ENCODE assay signal across 13 mouse cellular contexts in the genomic region with DNA sequence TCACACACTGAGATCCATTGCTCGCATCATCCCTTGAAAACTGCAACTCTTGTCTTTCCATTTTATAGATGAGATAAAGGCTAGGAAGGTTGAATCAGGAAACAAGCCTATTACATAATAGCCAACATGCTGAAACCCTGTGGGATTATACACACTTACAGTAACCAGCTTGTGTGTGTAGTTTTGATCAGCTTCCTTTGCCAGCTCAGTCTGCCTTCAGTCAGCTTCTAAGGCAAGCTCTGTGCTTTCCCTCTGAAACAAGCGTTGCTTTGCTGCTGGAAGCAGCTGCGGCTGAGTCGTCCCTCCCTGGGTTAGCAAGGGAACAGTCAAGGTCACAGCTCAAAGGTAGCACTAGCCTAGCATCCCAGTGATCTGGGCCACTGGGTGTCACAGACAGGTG. TPM values are rescaled to one million over a fixed set of nuclear protein-coding genes. Genes with fewer than 3 reads are reported as not detected.
"Had no signal": no experiment of that assay in that cellular context is flagged by ENCODE, and none has a peak within 500 bp of the region (broad histone marks: within the 10 kb centered on the region; RNA-seq: fewer than 3 reads in every experiment).

No protein-coding gene starts in this region.

- ATAC-seq: lung, postnatal 0 days; midbrain, embryonic 13.5 days; midbrain, embryonic 15.5 days had no signal

- DNase-seq: lung, adult 2 months; lung, postnatal 14 days; lung, postnatal 36 days; right cerebral cortex, postnatal 14 days; thymus, adult 18-20 months; thymus, postnatal 14 days; thymus, postnatal 36 days had no signal

RNA-seq across cellular contexts. Expression of a gene that starts 55.5 kb away (rescaled TPM):
- total RNA-seq: megakaryocyte progenitor cell, adult 5-6 weeks; monocyte, adult 5-6 weeks; neutrophil, adult 5-6 weeks had no signal
